Mouse (Mus musculus) frontal cortex, postnatal 25 days (tissue): ENCODE results near the gene Gpkow.
"Not testable (repeated sequence)": the region's sequence is repeated elsewhere in the genome, so short reads cannot be mapped to it uniquely, and the experiment has no call there.

Experiments used
- DNase-seq, 2 experiments: peaks; one replicate each; pipeline ENCODE4 v3.0.0; 2022; ENCODE audit warnings: low spot score in 2 of 2

Gene Gpkow

DNA sequence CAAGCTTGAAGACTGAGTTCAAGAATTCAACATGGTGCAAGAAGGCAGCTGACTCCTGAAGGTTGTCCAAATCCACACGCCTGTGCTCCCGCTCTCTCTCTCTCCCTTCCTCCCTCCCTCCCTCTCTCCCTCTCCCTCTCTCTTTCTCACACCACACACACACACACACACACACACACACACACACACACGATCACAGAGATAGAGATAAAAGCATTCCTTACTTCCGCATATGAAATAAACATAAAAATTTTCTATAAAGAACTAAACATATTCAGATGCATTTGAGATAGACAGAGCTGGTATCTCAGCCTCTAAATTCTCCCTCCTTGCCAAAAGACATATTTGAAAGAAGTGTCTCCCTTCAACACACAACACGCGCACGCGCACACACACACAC is 48.5 kb downstream of the Gpkow start:
- no peak for DNase-seq

DNA sequence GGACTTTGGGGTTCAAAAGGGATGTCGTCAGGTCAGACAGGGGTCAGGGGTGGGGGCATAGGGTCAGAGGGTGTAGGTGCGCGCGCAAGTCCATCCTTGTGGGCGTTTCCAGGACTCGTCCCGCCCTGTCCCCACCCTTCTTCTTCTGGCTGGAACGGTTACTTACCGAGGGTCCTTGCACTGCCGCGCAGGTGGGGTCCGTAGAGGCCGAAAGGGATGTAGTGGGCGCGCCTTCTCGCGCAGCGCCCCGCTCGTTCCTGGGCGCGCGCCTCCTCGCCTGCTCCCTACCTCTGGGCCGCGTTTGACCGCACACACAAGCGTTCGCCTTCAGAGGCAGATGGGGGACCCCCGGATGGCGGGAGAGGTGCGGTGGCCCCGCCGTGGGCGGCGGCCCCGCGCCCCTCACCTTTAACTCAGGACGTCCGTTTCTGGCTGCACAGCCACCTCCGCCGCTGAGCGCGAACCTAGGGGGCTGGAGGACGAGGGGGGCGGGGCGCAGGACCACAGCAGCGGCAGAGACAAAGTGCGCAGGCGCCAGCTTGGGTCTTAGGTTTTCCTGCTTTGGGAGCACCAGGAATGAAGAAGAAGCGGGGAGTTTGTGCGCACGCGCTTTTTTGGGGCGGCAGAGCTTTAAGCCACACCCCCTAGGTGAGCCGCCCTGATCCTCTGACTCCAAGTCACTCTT is 53.6 kb downstream of the Gpkow start, which contains the start of gene Ccdc120:
TSS of gene Ccdc120 (minus strand) at position 474 of the 685 bp plus-strand sequence.
- peak; percentile 57 to 63 for DNase-seq

DNA sequence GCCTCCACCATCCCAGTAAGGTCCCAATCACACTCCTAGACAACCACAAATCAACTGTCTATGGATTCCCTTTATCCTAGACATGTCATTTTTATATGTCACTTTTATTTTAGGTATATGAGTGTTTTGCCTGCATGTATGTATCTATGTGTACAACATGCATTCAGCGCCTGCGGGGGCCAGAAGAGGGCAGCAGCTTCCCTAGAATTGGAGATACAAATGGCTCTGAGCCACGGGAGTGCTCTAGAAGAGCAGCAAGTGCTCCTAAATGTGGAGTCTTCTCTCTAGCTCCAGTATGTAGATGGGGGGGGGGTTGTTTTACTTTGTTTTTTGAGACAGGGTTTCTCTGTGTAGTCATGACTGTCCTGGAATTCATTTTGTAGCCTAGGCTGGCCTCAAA is 56.7 kb downstream of the Gpkow start:
- not testable (repeated sequence) for DNase-seq
